Comparison of ENCODE assay signal across 8 mouse cellular contexts in the genomic region with DNA sequence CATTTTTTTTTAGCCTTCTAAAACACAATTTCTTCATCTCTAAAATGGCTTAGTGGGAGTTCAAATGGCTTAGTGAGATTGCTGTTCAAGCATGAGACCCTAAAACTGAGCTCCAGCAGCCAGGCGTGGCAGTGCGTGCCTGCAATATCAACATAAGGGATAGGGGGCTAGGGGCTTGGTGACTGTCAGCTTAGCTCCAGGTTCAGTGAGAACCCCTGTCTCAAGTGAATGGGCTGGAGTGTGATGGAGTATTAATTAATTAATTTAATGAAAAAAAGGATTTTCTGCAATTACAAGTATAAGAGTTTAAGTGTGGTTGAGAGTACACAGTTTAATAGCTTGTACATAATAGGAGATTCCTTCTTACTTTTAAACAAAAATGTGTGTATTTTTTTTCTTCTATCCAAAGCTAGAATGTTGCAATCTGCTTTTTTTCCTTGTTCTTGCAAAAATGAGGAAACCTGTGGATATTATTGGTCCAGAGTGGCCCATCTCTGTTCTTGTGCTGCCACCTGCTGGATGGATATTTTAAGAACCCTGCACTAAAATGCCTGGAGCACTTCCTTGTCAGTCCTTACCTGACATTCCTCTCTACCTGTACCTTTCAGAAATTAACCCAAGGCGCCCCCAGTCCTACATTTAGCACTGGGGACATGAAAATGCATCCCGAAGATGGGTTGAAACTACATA. TPM values are rescaled to one million over a fixed set of nuclear protein-coding genes. Genes with fewer than 3 reads are reported as not detected.
DNase-seq lines count a peak whose midpoint lies in the region; ATAC-seq and TF ChIP-seq lines count a peak whose summit lies in the region.
"Had no signal": no experiment of that assay in that cellular context is flagged by ENCODE, and none has a peak within 500 bp of the region (broad histone marks: within the 10 kb centered on the region; RNA-seq: fewer than 3 reads in every experiment).

No protein-coding gene starts in this region.

- no peak for TF ChIP-seq POLR2A in cortical plate, adult 2 months (IDR thresholded peaks at IDR 0.05; ENCODE audit: extremely low read depth, insufficient read depth, low read length)

- H3K9ac ChIP-seq in ES-E14 (ENCODE audit: insufficient read depth, low read depth, low read length, poor library complexity, severe bottlenecking): no peak overlapping the region
- H3K9ac ChIP-seq: limb, embryonic 12.5 days had no signal

- in situ Hi-C loops in ES-E14 (cut with MboI; ENCODE audit: low sequenced_read_pairs in 2 of 2, unreplicated experiment in 2 of 2): no loop called here

- H3K4me3 ChIP-seq in ES-E14 (ENCODE audit: insufficient read depth in 1 of 2, low read depth in 1 of 2, low read length in 2 of 2, poor library complexity in 1 of 2, severe bottlenecking in 1 of 2): no peak overlapping the region
- no peak overlapping the region for H3K4me3 ChIP-seq in cortical plate, adult 2 months (ENCODE audit: insufficient read depth, low read length)
- H3K4me3 ChIP-seq: limb, embryonic 12.5 days had no signal

- H3K27ac ChIP-seq in ES-E14 (ENCODE audit: insufficient read depth, low read depth, low read length, poor library complexity, severe bottlenecking): no peak overlapping the region
- H3K27ac ChIP-seq in cortical plate, adult 2 months (ENCODE audit: insufficient read depth, low read length): no peak overlapping the region
- H3K27ac ChIP-seq: limb, embryonic 12.5 days had no signal

- peak; percentile 65 for ATAC-seq in granulocyte monocyte progenitor cell, adult 5-6 weeks (replicated peaks; ENCODE audit: poor library complexity, severe bottlenecking)

- no peaks in the 10 kb centered on the region for H3K4me1 ChIP-seq in ES-E14 (ENCODE audit: control insufficient read depth in 2 of 2, insufficient read depth in 2 of 2, low read length in 2 of 2, poor library complexity in 1 of 2)
- H3K4me1 ChIP-seq in cortical plate, adult 2 months (ENCODE audit: control insufficient read depth, insufficient read depth, low read length): no peaks in the 10 kb centered on the region
- H3K4me1 ChIP-seq: limb, embryonic 12.5 days had no signal

- no peaks in the 10 kb centered on the region for H3K9me3 ChIP-seq in ES-E14 (ENCODE audit: control insufficient read depth, insufficient read depth, low read depth, low read length)
- H3K9me3 ChIP-seq: limb, embryonic 12.5 days had no signal

- DNase-seq in ES-E14 (ENCODE audit: low read depth, low spot score): peak; percentile 28
- peak; percentile 58 to 91 for DNase-seq in adrenal gland, adult (ENCODE audit: inconsistent age in 2 of 2, low spot score in 1 of 2)
- peak; percentile 82 for DNase-seq in layer of hippocampus, adult 9-10 months (ENCODE audit: low spot score)
- peak; percentile 88 for DNase-seq in lung, postnatal 14 days
- DNase-seq in spleen, postnatal 10 days (ENCODE audit: low spot score in 2 of 2): peak; percentile 16 to 58

- TF ChIP-seq CTCF in cortical plate, adult 2 months (IDR thresholded peaks at IDR 0.05; ENCODE audit: extremely low read depth, insufficient read depth, low read length): peak; percentile 77

- no peaks in the 10 kb centered on the region for H3K36me3 ChIP-seq in ES-E14 (ENCODE audit: control insufficient read depth, insufficient read depth, low read length, poor library complexity, severe bottlenecking)
- H3K36me3 ChIP-seq: limb, embryonic 12.5 days had no signal

TF ChIP-seq in ES-E14, 5 proteins besides CTCF, POLR2A, EP300 and RAD21:
- TF ChIP-seq HCFC1 (IDR thresholded peaks at IDR 0.05; ENCODE audit: borderline replicate concordance, insufficient read depth, low read length) (no peak), ZC3H11A (IDR thresholded peaks at IDR 0.05; ENCODE audit: borderline replicate concordance, low read depth, low read length) (peak; percentile 80; the same call in 1 of the 2 replicates)

RNA-seq across cellular contexts. Expression of a gene that starts 54.0 kb away (rescaled TPM):
- 25.3 and 45.6 TPM in 2 replicates for total RNA-seq in ES-E14 (2012; rRNA removed)
- polyA plus RNA-seq in cortical plate, adult 2 months (2012; rRNA removed): 32.8 and 34.9 TPM in 2 replicates
- 49.8 and 52.5 TPM in 2 replicates for total RNA-seq in granulocyte monocyte progenitor cell, adult 5-6 weeks (2014; fragmentation: Nextera tagmentation)
- 125 and 135 TPM in 2 replicates for total RNA-seq in granulocyte monocyte progenitor cell, adult 5-6 weeks (2017)

Comparison
In these comparisons a context has a peak if more than half of its experiments do, and no peak if none do; other contexts are left out.
1. DNase-seq: peak in every context shown above with its lines; median percentile 88 in lung, postnatal 14 days; 82 in layer of hippocampus, adult 9-10 months; 74 in adrenal gland, adult; 37 in spleen, postnatal 10 days; 28 in ES-E14.